ENCODE assay signal across 9 mouse cellular contexts in genomic region chr16:17204990-17205389, GRCm38 (mm10). TPM values are rescaled to one million over a fixed set of nuclear protein-coding genes. Genes with fewer than 3 reads are reported as not detected.
DNase-seq lines count a peak whose midpoint lies in the region; ATAC-seq and TF ChIP-seq lines count a peak whose summit lies in the region.
"Had no signal": no experiment of that assay in that cellular context is flagged by ENCODE, and none has a peak within 500 bp of the region (broad histone marks: within the 10 kb centered on the region; RNA-seq: fewer than 3 reads in every experiment).

No protein-coding gene starts in this region.

- no peak overlapping the region for H3K4me3 ChIP-seq in kidney, postnatal 0 days (replicated peaks; ENCODE audit: low read depth, low read length)
- peak overlapping the region; percentile 18 to 33; a peak in 2 of 4 replicates for H3K4me3 ChIP-seq in MEL (ENCODE audit: control insufficient read depth in 1 of 2, insufficient read depth in 1 of 2, low read depth in 2 of 2, low read length in 2 of 2)
- H3K4me3 ChIP-seq: liver, embryonic 13.5 days had no signal

- TF ChIP-seq POLR2A in MEL (IDR thresholded peaks at IDR 0.05; ENCODE audit: control insufficient read depth in 1 of 2, insufficient read depth in 1 of 2, low read depth in 1 of 2, low read length in 2 of 2, poor library complexity in 1 of 2) = no peak

- H3K27me3 ChIP-seq in kidney, postnatal 0 days (ENCODE audit: insufficient read depth, low read length) = 0 out of 2 replicates have a peak, but pooled peaks cover 4% of the 10 kb centered on the region
- H3K27me3 ChIP-seq in MEL (ENCODE audit: control insufficient read depth in 1 of 2, insufficient read depth in 2 of 2, low read length in 2 of 2) = no peaks in the 10 kb centered on the region

- no peaks in the 10 kb centered on the region for H3K9me3 ChIP-seq in kidney, postnatal 0 days (replicated peaks; ENCODE audit: low read length)
- no peaks in the 10 kb centered on the region for H3K9me3 ChIP-seq in MEL (replicated peaks; ENCODE audit: insufficient read depth, low read length)
- H3K9me3 ChIP-seq: liver, embryonic 13.5 days had no signal

- H3K36me3 ChIP-seq in kidney, postnatal 0 days (ENCODE audit: insufficient read depth, low read length) = no peaks in the 10 kb centered on the region
- peaks cover 0 to 6% of the 10 kb centered on the region in 2 experiments; a peak in 2 of 4 replicates for H3K36me3 ChIP-seq in MEL (ENCODE audit: control insufficient read depth in 1 of 2, insufficient read depth in 2 of 2, low read length in 2 of 2)
- H3K36me3 ChIP-seq: liver, embryonic 13.5 days had no signal

- peaks cover 17% of the 10 kb centered on the region for H3K79me2 ChIP-seq in MEL (ENCODE audit: control insufficient read depth, insufficient read depth, low read length, poor library complexity)

- peak; percentile 72 for TF ChIP-seq RAD21 in MEL (IDR thresholded peaks at IDR 0.05; ENCODE audit: low read depth, low read length)

- H3K27ac ChIP-seq in kidney, postnatal 0 days = no peak overlapping the region
- H3K27ac ChIP-seq in MEL (ENCODE audit: control insufficient read depth, low read depth, low read length) = no peak overlapping the region
- H3K27ac ChIP-seq: liver, embryonic 13.5 days had no signal

- ATAC-seq in kidney, postnatal 0 days (replicated peaks; ENCODE audit: low FRiP score, low read depth) = no peak
- ATAC-seq in monocyte, adult 5-6 weeks (replicated peaks; ENCODE audit: insufficient number of reproducible peaks, low FRiP score, low TSS enrichment, poor library complexity, severe bottlenecking) = no peak

- DNase-seq in kidney, postnatal 0 days (ENCODE audit: low spot score) = peak; percentile 74
- DNase-seq in kidney, adult 11 months = no peak
- peak; percentile 82 for DNase-seq in MEL (ENCODE audit: low read depth, low spot score)
- peak; percentile 69 for DNase-seq in embryo, embryonic 10 days (ENCODE audit: low spot score)
- DNase-seq in lung, postnatal 25 days (ENCODE audit: low spot score) = peak; percentile 51
- DNase-seq in layer of hippocampus, adult 8-10 months (ENCODE audit: low spot score in 2 of 2) = no peak
- DNase-seq in frontal cortex, postnatal 10 days (ENCODE audit: low spot score in 2 of 2) = no peak
- DNase-seq: liver, embryonic 13.5 days had no signal

- no peak overlapping the region for H3K9ac ChIP-seq in kidney, postnatal 0 days (ENCODE audit: low read depth, low read length)
- peak overlapping the region; percentile 22; the same call in 1 of the 2 replicates for H3K9ac ChIP-seq in MEL (ENCODE audit: control insufficient read depth, low read depth, low read length, poor library complexity, severe bottlenecking)
- H3K9ac ChIP-seq: liver, embryonic 13.5 days had no signal

- WGBS in kidney, postnatal 0 days = 7% methylated on average over 6 of the region's 6 CpGs

- no peak overlapping the region for H3K4me2 ChIP-seq in kidney, postnatal 0 days (ENCODE audit: low read length)
- H3K4me2 ChIP-seq: liver, embryonic 13.5 days had no signal

- no peak for TF ChIP-seq EP300 in MEL (IDR thresholded peaks at IDR 0.05; ENCODE audit: low read depth in 1 of 2, low read length in 2 of 2)

- peak; percentile 81 for TF ChIP-seq CTCF in kidney, postnatal 0 days (IDR thresholded peaks at IDR 0.05; ENCODE audit: low read depth)
- TF ChIP-seq CTCF in MEL (IDR thresholded peaks at IDR 0.05 in 2 of 3, conservative IDR thresholded peaks at IDR 0.05 in 1 of 3; ENCODE audit: control insufficient read depth in 1 of 3, insufficient read depth in 1 of 3, low read depth in 2 of 3, low read length in 3 of 3, poor library complexity in 1 of 3, severe bottlenecking in 1 of 3) = peak; percentile 45 to 83 (median 64); a peak in 5 of 6 replicates

- H3K4me1 ChIP-seq in kidney, postnatal 0 days (replicated peaks; ENCODE audit: insufficient read depth, low read length) = peaks cover 6% of the 10 kb centered on the region; the same call in 1 of the 2 replicates
- peaks cover 8 to 12% of the 10 kb centered on the region in 2 experiments; a peak in 3 of 4 replicates for H3K4me1 ChIP-seq in MEL (ENCODE audit: control insufficient read depth in 1 of 2, insufficient read depth in 2 of 2, low read length in 2 of 2)

TF ChIP-seq in MEL, 35 proteins besides CTCF, POLR2A, EP300 and RAD21:
- no peak for TF ChIP-seq SIN3A (IDR thresholded peaks at IDR 0.05; ENCODE audit: low read length)
- TF ChIP-seq SMC3 (IDR thresholded peaks at IDR 0.05; ENCODE audit: low read depth, low read length) = peak; percentile 81
- peak; percentile 85 for TF ChIP-seq ZC3H11A (IDR thresholded peaks at IDR 0.05; ENCODE audit: low read depth, low read length)
- peak; percentile 73 for TF ChIP-seq ZNF384 (IDR thresholded peaks at IDR 0.05; ENCODE audit: low read depth, low read length)

RNA-seq across cellular contexts. Expression of gene Ube2l3, which starts 2.5 kb away (rescaled TPM):
- polyA plus RNA-seq in kidney, postnatal 0 days (2015; fragmentation: Nextera tagmentation; extraction: Ambion mirVana) = 316 and 327 TPM in 2 replicates
- 137 and 166 TPM in 2 replicates for total RNA-seq in MEL (2012; rRNA removed)
- polyA plus RNA-seq in MEL (2012; ENCODE audit: insufficient read depth in 1 of 2, insufficient read length in 2 of 2, low read depth in 1 of 2, low replicate concordance in 2 of 2, missing spikeins in 1 of 2) = 1,000 to 10,000 TPM in 1 of 2 experiments, 100 to 1,000 TPM in 1; 297 to 2,006 TPM
- 72.4 to 90.6 TPM (median 82.3 TPM) in 3 replicates for total RNA-seq in monocyte, adult 5-6 weeks (2017)
- 100 to 1,000 TPM; 126 to 157 (median 142) TPM for total RNA-seq in layer of hippocampus, adult 8-10 months (2022)

RNA-seq across cellular contexts. Expression of gene Rimbp3, which starts 3.4 kb away (rescaled TPM):
- polyA plus RNA-seq in kidney, postnatal 0 days (2015; fragmentation: Nextera tagmentation; extraction: Ambion mirVana) = 0.26 and 0.28 TPM in 2 replicates
- 0.36 and 0.62 TPM in 2 replicates for total RNA-seq in MEL (2012; rRNA removed)
- polyA plus RNA-seq in MEL (2012; ENCODE audit: insufficient read depth in 1 of 2, insufficient read length in 2 of 2, low read depth in 1 of 2, low replicate concordance in 2 of 2, missing spikeins in 1 of 2) = under 1 TPM in 1 of 2 experiments, not detected in 1; 0.35 TPM
- 0.10 to 0.19 TPM in 2 of 3 replicates, not detected in the other for total RNA-seq in monocyte, adult 5-6 weeks (2017)
- total RNA-seq in layer of hippocampus, adult 8-10 months (2022) = 1 to 10 TPM; 2.8 to 3.8 (median 3.5) TPM

RNA-seq across cellular contexts. Expression of gene Hic2, which starts 28.4 kb away (rescaled TPM):
- polyA plus RNA-seq in kidney, postnatal 0 days (2015; fragmentation: Nextera tagmentation; extraction: Ambion mirVana) = 2.1 and 2.4 TPM in 2 replicates
- 5.8 and 5.9 TPM in 2 replicates for total RNA-seq in MEL (2012; rRNA removed)
- polyA plus RNA-seq in MEL (2012; ENCODE audit: insufficient read depth in 1 of 2, insufficient read length in 2 of 2, low read depth in 1 of 2, low replicate concordance in 2 of 2, missing spikeins in 1 of 2) = 1 to 10 TPM in 1 of 2 experiments, not detected in 1; 9.5 TPM
- 2.3 to 8.0 TPM (median 7.2 TPM) in 3 replicates for total RNA-seq in monocyte, adult 5-6 weeks (2017)
- total RNA-seq in layer of hippocampus, adult 8-10 months (2022) = 1 to 10 TPM; 4.1 to 7.2 (median 6.5) TPM

RNA-seq across cellular contexts. Expression of gene Ccdc116, which starts 58.0 kb away (rescaled TPM):
- 0.26 and 0.34 TPM in 2 replicates for polyA plus RNA-seq in kidney, postnatal 0 days (2015; fragmentation: Nextera tagmentation; extraction: Ambion mirVana)
- total RNA-seq in MEL (2012; rRNA removed) = 3.4 and 4.9 TPM in 2 replicates
- polyA plus RNA-seq in MEL (2012; ENCODE audit: insufficient read depth in 1 of 2, insufficient read length in 2 of 2, low read depth in 1 of 2, low replicate concordance in 2 of 2, missing spikeins in 1 of 2) = 1 to 10 TPM in 1 of 2 experiments, not detected in 1; 7.9 TPM
- total RNA-seq in monocyte, adult 5-6 weeks (2017) = 0.19 to 0.53 TPM in 2 of 3 replicates, not detected in the other
- total RNA-seq in layer of hippocampus, adult 8-10 months (2022) = 1 to 10 TPM in 3 of 4 experiments, under 1 TPM in 1; 0.71 to 2.4 (median 1.6) TPM

Comparison
In these comparisons a context has a peak if more than half of its experiments do, and no peak if none do; other contexts are left out.
1. DNase-seq: peak in kidney, postnatal 0 days (single experiment), MEL (single experiment), embryo, embryonic 10 days (single experiment) and lung, postnatal 25 days (single experiment); none in kidney, adult 11 months (single experiment), layer of hippocampus, adult 8-10 months (0 of 2) and frontal cortex, postnatal 10 days (0 of 2).